Mouse (Mus musculus) midbrain, postnatal 0 days (tissue): ENCODE measurements at regions not wholly inside any gene's neighbourhood (a gene's known extent, or its start where the extent isn't known, plus 50 kb on each side); places are given as distances from the start of the nearest gene placed in this dataset.
A peak's percentile ranks its signal among the peaks of the same experiment; 100 is the strongest.

ENCODE experiments used
- ATAC-seq: fragments of 200-750 bp; cut with Nextera tagmentation; 2 replicates; pipeline ENCODE4 v1.8.0; 2017; ENCODE audit warnings: moderate number of reproducible peaks, mild to moderate bottlenecking, moderate TSS enrichment, moderate library complexity; ENCODE audit not compliant: low FRiP score
- DNase-seq: peaks from one replicate; pipeline ENCODE4 v3.0.0-alpha.2; 2015; ENCODE audit warnings: low spot score
- H3K27ac ChIP-seq: fragments of 300-500 bp; sonication (generic); 2 replicates; pipeline ENCODE4 v1.5.1; 2014; ENCODE audit warnings: low read depth, mild to moderate bottlenecking, low read length, mixed read lengths
- H3K27me3 ChIP-seq: fragments of 300-500 bp; sonication (generic); 2 replicates; pipeline ENCODE4 v1.6.1; 2014; ENCODE audit warnings: low read length, control low read depth, mixed read lengths; ENCODE audit not compliant: insufficient read depth
- H3K36me3 ChIP-seq: fragments of 300-500 bp; sonication (generic); 2 replicates; pipeline ENCODE4 v1.6.1; 2014; ENCODE audit warnings: low read length, control low read depth, mixed read lengths; ENCODE audit not compliant: insufficient read depth
- H3K4me1 ChIP-seq: fragments of 300-500 bp; sonication (generic); 2 replicates; pipeline ENCODE4 v1.6.1; 2014; ENCODE audit warnings: mild to moderate bottlenecking, control low read depth, antibody characterized with exemption, low read length, mixed read lengths; ENCODE audit not compliant: insufficient read depth
- H3K4me2 ChIP-seq: fragments of 300-500 bp; sonication (generic); 2 replicates; pipeline ENCODE4 v1.6.1; 2014; ENCODE audit warnings: low read depth, mild to moderate bottlenecking, low read length, mixed read lengths; ENCODE audit not compliant: poor library complexity, severe bottlenecking
- H3K4me3 ChIP-seq: fragments of 300-500 bp; sonication (generic); 2 replicates; pipeline ENCODE4 v1.5.1; 2014; ENCODE audit warnings: low read depth, mild to moderate bottlenecking, low read length, moderate library complexity
- H3K9ac ChIP-seq: fragments of 300-500 bp; sonication (generic); replicated peaks from 2 replicates; pipeline ENCODE4 v1.6.1; 2014; ENCODE audit warnings: mild to moderate bottlenecking, low read length, moderate library complexity, mixed read lengths; ENCODE audit not compliant: poor library complexity, severe bottlenecking
- H3K9me3 ChIP-seq: fragments of 300-500 bp; sonication (generic); 2 replicates; pipeline ENCODE4 v1.6.1; 2016; ENCODE audit warnings: low read length, control low read depth
- CTCF ChIP-seq: IDR thresholded peaks from 2 replicates; pipeline ENCODE4 v1.5.1; 2016; ENCODE audit warnings: antibody characterized with exemption, mild to moderate bottlenecking
- WGBS: fragments of 180-500 bp; shearing (Covaris S2); extraction: QIAGEN DNeasy Blood & Tissue Kit; methylation state at CpG from one replicate; pipeline ENCODE4 v1.1.7; 2014; 5-methylcytosine and 5-hydroxymethylcytosine counted together

GRCm38 (mm10) chr7:34483368-34483767 lies 90.3 kb upstream of the Lsm14a start:
- no peak overlapping the region for H3K4me2 ChIP-seq
- H3K36me3 ChIP-seq = no peaks in the 10 kb centered on the region
- no peaks in the 10 kb centered on the region for H3K9me3 ChIP-seq
- no peak overlapping the region for H3K27ac ChIP-seq
- whole genome bisulfite sequencing = 76% methylated on average over 9 of the region's 9 CpGs
- H3K9ac ChIP-seq = no peak overlapping the region
- ATAC-seq = no peak
- no peak overlapping the region for H3K4me3 ChIP-seq
- TF ChIP-seq CTCF = no peak
- DNase-seq = no peak
- no peaks in the 10 kb centered on the region for H3K27me3 ChIP-seq
- H3K4me1 ChIP-seq = no peaks in the 10 kb centered on the region

- TF ChIP-seq CTCF = no peak
- DNase-seq = no peak
- Histone ChIP-seq H3K4me2 (no peak overlapping the region), H3K9me3 (no peaks in the 10 kb centered on the region), H3K4me3 (no peak overlapping the region), H3K9ac (no peak overlapping the region), H3K27me3 (no peaks in the 10 kb centered on the region), H3K27ac (no peak overlapping the region), H3K4me1 (no peaks in the 10 kb centered on the region), H3K36me3 (no peaks in the 10 kb centered on the region)
- no peak for ATAC-seq
- WGBS = 70% methylated on average over 5 of the region's 5 CpGs
Observed at GRCm38 (mm10) chr7:34480771-34481170, 87.7 kb upstream of the Lsm14a start.

- Histone ChIP-seq H3K27me3 (no peaks in the 10 kb centered on the region), H3K27ac (no peak overlapping the region), H3K4me2 (peak overlapping the region; percentile 25; the same call in 1 of the 2 replicates), H3K4me3 (no peak overlapping the region), H3K9me3 (no peaks in the 10 kb centered on the region), H3K36me3 (no peaks in the 10 kb centered on the region), H3K4me1 (no peaks in the 10 kb centered on the region), H3K9ac (no peak overlapping the region)
- 29% methylated on average over 14 of the region's 14 CpGs for WGBS
- ATAC-seq (no peak), DNase-seq (no peak)
- TF ChIP-seq CTCF = no peak
Observed at GRCm38 (mm10) chr7:34471003-34471402, 77.9 kb upstream of the Lsm14a start.

DNA sequence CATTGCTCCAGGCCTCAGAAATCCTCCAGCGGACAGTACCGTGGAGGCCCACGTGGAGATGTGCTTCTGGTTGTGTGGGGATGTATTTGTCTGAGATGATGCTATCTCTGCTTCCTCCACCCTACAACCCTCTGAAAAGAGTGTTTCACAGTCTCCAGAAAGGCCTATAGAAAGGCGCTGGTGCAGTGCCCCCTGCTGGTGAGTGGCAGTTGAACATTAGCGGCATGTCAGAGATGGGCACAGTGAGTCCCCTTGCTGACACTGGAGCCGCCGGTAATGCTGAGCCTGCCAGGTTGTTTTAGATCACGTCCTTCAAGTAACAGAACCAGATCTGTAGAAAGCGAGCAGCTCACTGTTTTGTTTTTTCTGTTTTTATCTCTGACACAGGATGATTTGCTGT lies 69.0 kb upstream of the Lsm14a start:
- Histone ChIP-seq H3K27me3 (no peaks in the 10 kb centered on the region), H3K4me1 (no peaks in the 10 kb centered on the region), H3K9ac (no peak overlapping the region), H3K4me2 (no peak overlapping the region), H3K9me3 (no peaks in the 10 kb centered on the region), H3K27ac (no peak overlapping the region), H3K36me3 (no peaks in the 10 kb centered on the region), H3K4me3 (no peak overlapping the region)
- TF ChIP-seq CTCF = peak; percentile 66
- ATAC-seq (no peak), DNase-seq (peak; percentile 45)
- 54% methylated on average over 9 of the region's 9 CpGs for WGBS

DNA sequence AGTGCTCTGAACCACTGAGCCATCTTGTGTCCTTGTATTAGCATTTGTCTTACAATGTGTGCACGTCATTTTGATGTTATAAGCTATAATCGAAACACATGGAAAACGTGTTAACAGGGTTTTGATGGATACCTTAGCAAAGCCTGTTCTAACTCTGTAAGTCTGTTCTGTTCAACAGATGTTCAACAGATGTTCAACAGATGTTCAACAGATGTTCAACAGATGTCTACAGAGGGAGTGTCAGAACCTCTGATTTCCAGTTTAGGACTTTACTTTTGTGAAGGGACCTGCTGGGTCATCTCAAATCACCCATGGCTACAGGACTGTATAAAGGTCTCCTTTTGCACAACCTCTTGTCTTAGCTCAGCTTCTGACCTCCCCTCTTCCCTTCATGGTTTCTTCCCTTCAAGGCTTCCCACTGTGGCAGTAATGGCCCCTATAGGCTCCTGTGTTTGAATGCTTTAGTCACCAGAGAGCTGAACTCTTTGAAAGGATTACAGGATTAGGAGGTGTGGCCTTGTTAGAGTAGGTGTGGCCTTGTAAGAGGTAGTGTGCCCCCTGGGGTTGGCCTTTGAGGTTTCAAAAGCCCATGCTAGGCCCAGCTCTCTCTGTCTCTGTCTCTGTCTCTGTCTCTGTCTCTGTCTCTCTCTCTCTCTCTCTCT lies 66.8 kb upstream of the Lsm14a start:
- H3K36me3 ChIP-seq = no peaks in the 10 kb centered on the region
- H3K9me3 ChIP-seq = no peaks in the 10 kb centered on the region
- no peaks in the 10 kb centered on the region for H3K4me1 ChIP-seq
- H3K4me2 ChIP-seq = no peak overlapping the region
- H3K27ac ChIP-seq = no peak overlapping the region
- no peak overlapping the region for H3K4me3 ChIP-seq
- DNase-seq = no peak
- no peaks in the 10 kb centered on the region for H3K27me3 ChIP-seq
- TF ChIP-seq CTCF = no peak
- no peak for ATAC-seq
- 90% methylated on average over 3 of the region's 3 CpGs for WGBS
- H3K9ac ChIP-seq = no peak overlapping the region

DNA sequence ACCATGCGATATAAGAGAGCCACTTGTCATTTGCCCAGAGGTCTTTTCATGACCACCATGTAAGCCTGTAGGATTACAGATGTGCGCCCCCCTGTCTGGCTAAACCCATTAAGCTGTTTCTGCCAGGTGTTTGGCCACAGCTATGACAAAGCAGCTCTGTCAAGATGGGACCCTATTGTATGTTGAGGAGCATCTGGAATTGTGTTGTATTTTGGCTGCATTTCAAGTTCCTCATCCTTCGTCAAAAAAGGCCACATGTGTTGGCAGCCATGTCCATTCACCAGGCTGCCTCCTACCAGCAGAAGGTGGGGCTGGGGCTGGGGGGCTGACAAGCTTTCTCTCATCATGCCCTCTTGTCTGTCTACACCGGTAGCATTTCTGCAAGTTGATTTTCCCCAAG lies 65.7 kb upstream of the Lsm14a start:
- no peak overlapping the region for H3K27ac ChIP-seq
- H3K36me3 ChIP-seq = no peaks in the 10 kb centered on the region
- ATAC-seq (no peak), DNase-seq (no peak)
- H3K9me3 ChIP-seq = no peaks in the 10 kb centered on the region
- H3K9ac ChIP-seq = no peak overlapping the region
- TF ChIP-seq CTCF = no peak
- H3K4me3 ChIP-seq = no peak overlapping the region
- 79% methylated on average over 4 of the region's 4 CpGs for WGBS
- no peaks in the 10 kb centered on the region for H3K4me1 ChIP-seq
- H3K4me2 ChIP-seq = no peak overlapping the region
- no peaks in the 10 kb centered on the region for H3K27me3 ChIP-seq
